Mouse (Mus musculus) midbrain, embryonic 14.5 days (tissue): ENCODE results near the gene Tnks1bp1. TPM values are rescaled to one million over a fixed set of nuclear protein-coding genes. Genes with fewer than 3 reads are reported as not detected.
A peak's percentile ranks its signal among the peaks of the same experiment; 100 is the strongest.

ENCODE experiments used
- ATAC-seq: fragments of 200-750 bp; cut with Nextera tagmentation; 2 replicates; pipeline ENCODE4 v1.8.0; 2017; ENCODE audit warnings: moderate number of reproducible peaks, moderate library complexity; ENCODE audit not compliant: low FRiP score, low TSS enrichment
- DNase-seq: peaks from one replicate; pipeline ENCODE4 v3.0.0-alpha.2; 2015
- H3K27ac ChIP-seq: fragments of 300-500 bp; sonication (generic); replicated peaks from 2 replicates; pipeline ENCODE4 v1.5.1; 2014; ENCODE audit warnings: mild to moderate bottlenecking, low read depth, low read length, moderate library complexity
- H3K27me3 ChIP-seq: fragments of 300-500 bp; sonication (generic); 2 replicates; pipeline ENCODE4 v1.6.1; 2014; ENCODE audit warnings: low read length, control low read depth, mixed read lengths; ENCODE audit not compliant: control insufficient read depth, insufficient read depth
- H3K36me3 ChIP-seq: fragments of 300-500 bp; sonication (generic); 2 replicates; pipeline ENCODE4 v1.6.1; 2014; ENCODE audit warnings: low read length, control low read depth; ENCODE audit not compliant: control insufficient read depth, insufficient read depth
- H3K4me1 ChIP-seq: fragments of 300-500 bp; sonication (generic); 2 replicates; pipeline ENCODE4 v1.6.1; 2014; ENCODE audit warnings: mild to moderate bottlenecking, antibody characterized with exemption, low read length, control low read depth; ENCODE audit not compliant: control insufficient read depth, insufficient read depth
- H3K4me2 ChIP-seq: fragments of 300-500 bp; sonication (generic); 2 replicates; pipeline ENCODE4 v1.6.1; 2014; ENCODE audit warnings: mild to moderate bottlenecking, low read length, moderate library complexity
- H3K4me3 ChIP-seq: fragments of 300-500 bp; sonication (generic); replicated peaks from 2 replicates; pipeline ENCODE4 v1.5.1; 2014; ENCODE audit warnings: low read depth, low read length
- H3K9ac ChIP-seq: fragments of 300-500 bp; sonication (generic); replicated peaks from 2 replicates; pipeline ENCODE4 v1.6.1; 2014; ENCODE audit warnings: mild to moderate bottlenecking, low read length, moderate library complexity
- H3K9me3 ChIP-seq: fragments of 300-500 bp; sonication (generic); 2 replicates; pipeline ENCODE4 v1.6.1; 2016; ENCODE audit warnings: low read length, control low read depth, mixed read lengths; ENCODE audit not compliant: control insufficient read depth
- WGBS: fragments of 180-500 bp; shearing (Covaris S2); extraction: QIAGEN DNeasy Blood & Tissue Kit; methylation state at CpG from one replicate; pipeline ENCODE4 v1.1.7; 2014; 5-methylcytosine and 5-hydroxymethylcytosine counted together
- polyA plus RNA-seq: library from polyadenylated mRNA; unstranded; fragments of >200 nt; fragmentation: Nextera tagmentation; extraction: Ambion mirVana; gene quantifications from 2 replicates; pipeline ENCODE4 v1.2.1, GENCODE M21; 2014

Tnks1bp1 gene
- polyA plus RNA-seq, 1 experiment from 2014 or later = 7.9 TPM

- DNase-seq (no peak), ATAC-seq (no peak)
- H3K4me3 ChIP-seq = no peak overlapping the region
- H3K4me2 ChIP-seq = no peak overlapping the region
- H3K4me1 ChIP-seq = peaks cover 5% of the 10 kb centered on the region
- 87% methylated on average over 2 of the region's 2 CpGs for WGBS
- no peak overlapping the region for H3K9ac ChIP-seq
- no peaks in the 10 kb centered on the region for H3K9me3 ChIP-seq
- H3K27ac ChIP-seq = no peak overlapping the region
- no peaks in the 10 kb centered on the region for H3K36me3 ChIP-seq
- no peaks in the 10 kb centered on the region for H3K27me3 ChIP-seq
Measured at GRCm38 (mm10) chr2:85033121-85033520, 14.7 kb upstream of the Tnks1bp1 start.

- whole genome bisulfite sequencing = 83% methylated on average over 7 of the region's 7 CpGs
Measured at GRCm38 (mm10) chr2:85034169-85034568, 13.7 kb upstream of the Tnks1bp1 start.

GRCm38 (mm10) chr2:85036507-85037046, 11.2 kb upstream of the Tnks1bp1 start:
- DNase-seq (no peak), ATAC-seq (peak; percentile 19; the same call in 1 of the 2 replicates)
- peaks cover 11% of the 10 kb centered on the region for H3K4me1 ChIP-seq
- no peaks in the 10 kb centered on the region for H3K27me3 ChIP-seq
- H3K4me3 ChIP-seq = peak overlapping the region; percentile 77
- 11% methylated on average over 11 of the region's 11 CpGs for WGBS
- peak overlapping the region; percentile 91 for H3K9ac ChIP-seq
- H3K4me2 ChIP-seq = peak overlapping the region; percentile 72
- H3K27ac ChIP-seq = peak overlapping the region; percentile 74; the same call in 1 of the 2 replicates
- peaks cover 26% of the 10 kb centered on the region for H3K36me3 ChIP-seq
- H3K9me3 ChIP-seq = no peaks in the 10 kb centered on the region

More at GRCm38 (mm10) chr2:85034169-85034568, 13.7 kb upstream of the Tnks1bp1 start:
- no peak overlapping the region for H3K4me3 ChIP-seq
- DNase-seq = no peak
- H3K36me3 ChIP-seq = peaks cover 2% of the 10 kb centered on the region; the same call in 1 of the 2 replicates
- H3K9me3 ChIP-seq = no peaks in the 10 kb centered on the region
- H3K4me2 ChIP-seq = no peak overlapping the region
- H3K27ac ChIP-seq = no peak overlapping the region
- H3K4me1 ChIP-seq = peaks cover 11% of the 10 kb centered on the region
- no peak for ATAC-seq
- H3K9ac ChIP-seq = no peak overlapping the region
- H3K27me3 ChIP-seq = no peaks in the 10 kb centered on the region

- Histone ChIP-seq H3K4me1 (peaks cover 11% of the 10 kb centered on the region), H3K9me3 (no peaks in the 10 kb centered on the region), H3K9ac (peak within 1 kb of the TSS; percentile 91), H3K27me3 (no peaks in the 10 kb centered on the region), H3K36me3 (peaks cover 33% of the 10 kb centered on the region), H3K27ac (peak within 1 kb of the TSS; percentile 74), H3K4me3 (peak within 1 kb of the TSS; percentile 77), H3K4me2 (peak within 1 kb of the TSS; percentile 85)
- ATAC-seq = peak; percentile 96
- WGBS = 1% methylated on average over 66 of the region's 66 CpGs
- DNase-seq = peak; percentile 98
Measured at GRCm38 (mm10) chr2:85037047-85038026, 10.5 kb upstream of the Tnks1bp1 start, which contains the start of the genes Ssrp1 and P2rx3. Gene Ssrp1, plus strand, starts transcription at chr2:85037234. Gene P2rx3, minus strand, starts transcription at chr2:85037462.

GRCm38 (mm10) chr2:85038336-85038735, 9.5 kb upstream of the Tnks1bp1 start:
- ATAC-seq (no peak), DNase-seq (no peak)
- 72% methylated on average over 13 of the region's 13 CpGs for WGBS
- H3K9ac ChIP-seq = peak overlapping the region; percentile 91
- H3K4me2 ChIP-seq = peak overlapping the region; percentile 85
- peaks cover 11% of the 10 kb centered on the region for H3K4me1 ChIP-seq
- H3K27me3 ChIP-seq = no peaks in the 10 kb centered on the region
- no peak overlapping the region for H3K27ac ChIP-seq
- H3K36me3 ChIP-seq = peaks cover 43% of the 10 kb centered on the region
- no peaks in the 10 kb centered on the region for H3K9me3 ChIP-seq
- H3K4me3 ChIP-seq = peak overlapping the region; percentile 77

GRCm38 (mm10) chr2:85043623-85044022, 4.2 kb upstream of the Tnks1bp1 start:
- WGBS = 93% methylated on average over 7 of the region's 7 CpGs
- H3K9me3 ChIP-seq = no peaks in the 10 kb centered on the region
- peaks cover 9% of the 10 kb centered on the region for H3K4me1 ChIP-seq
- H3K4me3 ChIP-seq = no peak overlapping the region
- H3K36me3 ChIP-seq = peaks cover 82% of the 10 kb centered on the region
- no peak for DNase-seq
- no peak overlapping the region for H3K9ac ChIP-seq
- no peaks in the 10 kb centered on the region for H3K27me3 ChIP-seq
- no peak for ATAC-seq
- H3K27ac ChIP-seq = no peak overlapping the region
- H3K4me2 ChIP-seq = no peak overlapping the region

GRCm38 (mm10) chr2:85046222-85046621, 1.6 kb upstream of the Tnks1bp1 start:
- no peak overlapping the region for H3K9ac ChIP-seq
- DNase-seq (no peak), ATAC-seq (no peak)
- H3K27me3 ChIP-seq = no peaks in the 10 kb centered on the region
- H3K9me3 ChIP-seq = no peaks in the 10 kb centered on the region
- no peak overlapping the region for H3K4me3 ChIP-seq
- H3K4me1 ChIP-seq = peaks cover 33% of the 10 kb centered on the region
- no peak overlapping the region for H3K4me2 ChIP-seq
- 86% methylated on average over 8 of the region's 8 CpGs for WGBS
- H3K36me3 ChIP-seq = peaks cover 60% of the 10 kb centered on the region
- no peak overlapping the region for H3K27ac ChIP-seq

- H3K9ac ChIP-seq = peak overlapping the region; percentile 75
- H3K4me1 ChIP-seq = peaks cover 33% of the 10 kb centered on the region
- peak overlapping the region; percentile 67 for H3K4me2 ChIP-seq
- H3K36me3 ChIP-seq = peaks cover 59% of the 10 kb centered on the region
- no peaks in the 10 kb centered on the region for H3K27me3 ChIP-seq
- no peaks in the 10 kb centered on the region for H3K9me3 ChIP-seq
- H3K27ac ChIP-seq = peak overlapping the region; percentile 92; the same call in 1 of the 2 replicates
- peak overlapping the region; percentile 70 for H3K4me3 ChIP-seq
- WGBS = 59% methylated on average over 10 of the region's 10 CpGs
- ATAC-seq = no peak
- no peak for DNase-seq
Measured at GRCm38 (mm10) chr2:85047081-85047480, 741 bp upstream of the Tnks1bp1 start.
